Mouse (Mus musculus) lung, postnatal 36 days (tissue): ENCODE measurements around the gene Mvb12a.

Source experiments
- DNase-seq: peaks from one replicate; pipeline ENCODE4 v3.0.0; 2022; ENCODE audit warnings: mixed read lengths

Mvb12a gene

DNA sequence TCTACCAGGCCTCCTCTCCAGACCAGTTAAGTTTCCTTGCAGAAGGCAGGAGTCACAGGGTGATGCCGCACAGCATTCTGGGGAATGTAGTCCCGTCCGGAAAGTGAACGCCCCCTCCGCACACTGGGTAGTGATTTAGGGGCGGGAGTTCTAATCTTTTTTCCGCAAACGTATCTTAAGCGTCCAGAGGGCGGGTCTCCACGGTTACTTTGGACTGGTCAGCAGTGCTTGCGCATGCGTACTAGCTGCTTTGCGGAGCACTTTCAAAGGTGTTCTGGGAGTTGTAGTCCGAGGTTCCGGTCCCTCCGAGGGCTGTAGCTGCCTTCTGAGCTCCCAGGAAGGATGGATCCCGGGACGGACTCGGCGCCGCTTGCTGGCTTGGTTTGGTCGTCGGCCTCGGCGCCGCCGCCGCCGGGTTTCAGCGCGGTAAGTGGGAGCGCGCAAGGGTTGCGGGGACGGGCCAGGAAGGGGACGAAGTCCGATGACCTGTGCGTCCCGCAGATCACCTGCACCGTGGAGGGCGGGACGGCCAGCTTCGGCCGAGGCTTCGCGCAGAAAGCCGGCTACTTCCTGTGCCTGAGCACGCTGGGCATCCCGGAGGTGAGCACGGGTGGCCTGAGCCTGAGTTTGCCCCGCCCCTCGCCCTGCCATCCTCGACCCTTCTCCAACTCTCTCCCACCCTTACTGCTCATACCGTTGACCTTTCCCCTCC lies at the start of gene Mvb12a:
Gene Mvb12a (plus strand): TSS at position 291 of the 712 bp plus-strand sequence.
- peak; percentile 100 for DNase-seq

DNA sequence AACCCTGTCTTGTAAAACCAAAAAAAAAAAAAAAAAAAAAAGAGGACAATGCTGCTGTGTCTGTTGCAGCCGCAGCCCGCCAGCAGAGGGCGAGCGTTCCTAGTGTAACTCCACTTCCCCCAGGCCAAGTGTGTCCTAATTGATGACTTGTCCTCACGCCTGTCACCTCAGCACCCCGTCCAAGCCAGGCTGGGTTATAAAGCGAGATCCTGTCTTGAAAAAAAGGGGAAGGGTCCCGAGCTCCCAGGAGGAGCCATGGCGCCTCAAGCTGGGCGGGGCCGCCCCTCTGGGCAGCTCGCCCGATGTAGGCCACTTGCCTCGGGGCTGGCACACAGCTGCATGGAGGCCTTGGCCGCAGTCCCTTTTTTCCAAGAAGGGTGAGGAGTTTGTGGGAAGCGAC lies 47.7 kb upstream of the Mvb12a start:
- DNase-seq, result peak; percentile 96

DNA sequence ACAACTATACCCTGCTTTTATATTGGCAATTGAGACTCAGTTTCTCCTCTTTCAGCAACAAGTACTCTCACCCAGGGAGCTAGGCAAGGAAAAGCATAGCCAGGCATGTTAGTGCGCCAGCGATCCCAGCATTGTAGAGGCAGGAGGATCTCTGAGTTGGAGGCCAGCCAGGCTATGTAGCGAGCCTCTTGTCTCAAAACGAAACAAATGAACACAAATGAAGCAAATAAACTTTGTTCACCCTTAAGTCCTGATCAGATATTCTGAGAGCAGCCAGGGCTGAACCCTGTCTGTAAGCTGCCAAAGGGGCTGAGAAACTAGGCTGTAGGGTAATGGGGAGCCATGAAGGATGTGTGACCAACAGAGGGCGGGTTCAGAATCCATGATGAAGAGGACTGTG lies 46.9 kb upstream of the Mvb12a start:
- DNase-seq, result peak; percentile 32

DNA sequence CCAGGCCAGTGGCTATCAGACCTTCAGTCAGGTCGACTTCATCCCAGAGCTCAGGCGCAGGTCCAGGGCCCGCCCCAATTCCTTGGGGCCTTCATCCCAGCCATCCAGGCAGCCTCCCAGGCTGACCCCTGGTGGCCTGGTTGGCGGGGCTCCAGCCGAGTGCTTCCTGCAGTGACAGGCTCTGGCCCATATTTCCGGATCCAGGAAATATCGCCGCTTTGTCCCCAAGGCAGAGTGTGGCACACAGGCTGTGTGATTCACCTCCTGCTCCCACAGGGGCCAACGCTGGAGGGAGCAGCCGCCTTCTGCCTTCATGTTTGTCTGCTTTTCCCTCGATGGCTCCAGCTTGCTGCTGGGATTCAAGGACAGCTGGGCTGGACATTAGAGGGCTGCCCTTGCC lies 46.2 kb upstream of the Mvb12a start:
- DNase-seq, result peak; percentile 94

DNA sequence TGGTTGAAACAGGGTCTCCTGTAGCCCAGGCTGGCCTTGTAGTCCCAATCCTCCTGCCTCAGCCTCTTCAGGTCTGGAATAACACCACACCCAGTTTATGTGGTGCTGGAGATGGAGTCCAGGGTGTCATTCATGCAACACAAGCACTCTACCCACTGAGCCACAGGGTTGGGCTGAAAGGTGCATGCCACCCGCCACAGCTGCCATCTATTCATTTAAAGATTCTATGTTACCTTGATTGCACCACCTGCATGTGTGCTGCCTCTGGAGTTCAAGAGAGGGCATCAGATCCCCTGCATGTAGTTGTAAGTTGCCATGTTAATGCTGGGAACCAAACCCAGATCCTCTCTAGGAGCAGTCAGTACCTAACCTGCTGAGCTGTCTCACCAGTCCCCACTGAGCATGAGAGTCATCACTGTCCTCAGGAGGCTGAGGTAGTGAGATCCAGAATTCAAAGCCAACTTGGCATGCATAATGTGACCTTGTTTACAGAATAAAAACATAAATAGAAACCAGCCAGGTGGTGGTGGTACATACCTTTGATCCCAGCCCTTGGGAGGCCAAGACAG lies 45.6 kb upstream of the Mvb12a start:
- no peak for DNase-seq

DNA sequence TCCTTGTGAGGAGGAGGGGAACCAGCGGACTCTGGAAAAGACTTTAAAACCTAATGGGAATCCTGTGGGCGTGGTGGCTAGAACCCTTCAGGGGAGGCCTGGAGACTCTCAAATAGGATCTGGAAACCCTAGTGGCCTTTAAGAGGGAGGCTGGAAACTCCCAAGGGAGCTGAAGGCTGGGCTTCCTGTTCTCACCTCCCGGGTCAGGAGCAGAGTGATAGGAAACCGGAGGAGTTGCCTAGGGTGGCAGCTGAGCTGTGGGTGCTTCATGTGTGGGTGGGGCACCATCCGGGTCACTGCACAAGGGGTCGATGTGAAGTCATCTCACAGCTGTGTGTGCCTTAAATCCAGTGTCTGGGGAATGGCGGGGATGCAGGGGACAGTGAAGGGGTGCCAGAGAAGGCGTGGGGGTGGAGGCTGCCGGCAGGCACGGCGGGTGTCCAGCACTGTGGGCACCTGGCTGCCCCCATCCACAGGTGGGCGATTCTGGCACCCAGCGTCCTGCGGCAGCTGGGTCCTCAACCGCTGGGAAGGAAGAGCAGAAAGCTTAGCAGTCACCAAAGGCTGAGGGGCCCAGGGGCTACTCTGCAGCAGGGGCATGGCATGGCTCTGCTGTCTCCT lies 44.7 kb upstream of the Mvb12a start:
- peak; percentile 60 for DNase-seq

DNA sequence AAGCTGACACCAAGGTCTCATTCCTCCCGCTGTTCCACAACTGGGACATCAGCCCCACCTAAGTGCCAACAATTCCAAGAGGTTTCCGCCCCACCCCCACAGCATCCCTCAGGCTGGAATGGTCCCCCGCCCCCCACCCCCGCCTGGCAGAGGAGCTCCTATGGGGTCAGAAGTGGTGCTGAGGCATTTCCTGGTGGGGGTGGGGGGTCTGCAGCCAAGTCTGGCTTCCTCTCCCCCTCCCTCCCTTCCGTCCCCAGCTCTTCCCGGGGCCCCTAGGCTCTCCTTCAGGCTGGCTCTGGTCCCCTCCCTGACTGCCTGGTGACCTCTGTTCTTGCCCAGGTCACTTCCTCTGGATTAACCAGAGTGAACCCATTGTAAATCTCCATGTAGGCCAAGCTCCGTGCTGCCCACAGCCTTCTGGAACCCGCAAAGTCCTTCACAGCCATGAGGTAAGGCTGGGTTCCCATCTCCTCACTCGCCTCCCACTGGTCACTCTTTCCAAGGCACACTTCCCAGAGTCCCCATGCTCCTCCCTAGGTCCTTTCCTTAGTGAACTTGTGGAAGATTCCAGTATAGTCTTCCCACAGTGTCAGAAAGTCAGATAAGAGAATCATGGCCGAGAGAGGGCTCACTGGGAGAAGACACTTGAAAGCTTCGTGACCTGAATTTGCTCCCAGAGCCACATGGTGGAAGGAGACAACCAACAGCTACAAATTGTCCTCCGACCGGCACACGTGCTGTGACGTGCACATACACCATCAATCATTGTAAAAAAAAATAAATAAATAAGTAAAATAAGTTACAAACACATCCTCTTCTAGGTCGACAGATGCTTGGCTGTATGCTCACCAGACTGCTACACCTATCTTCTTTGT lies 43.7 kb upstream of the Mvb12a start:
- DNase-seq, result peak; percentile 74

DNA sequence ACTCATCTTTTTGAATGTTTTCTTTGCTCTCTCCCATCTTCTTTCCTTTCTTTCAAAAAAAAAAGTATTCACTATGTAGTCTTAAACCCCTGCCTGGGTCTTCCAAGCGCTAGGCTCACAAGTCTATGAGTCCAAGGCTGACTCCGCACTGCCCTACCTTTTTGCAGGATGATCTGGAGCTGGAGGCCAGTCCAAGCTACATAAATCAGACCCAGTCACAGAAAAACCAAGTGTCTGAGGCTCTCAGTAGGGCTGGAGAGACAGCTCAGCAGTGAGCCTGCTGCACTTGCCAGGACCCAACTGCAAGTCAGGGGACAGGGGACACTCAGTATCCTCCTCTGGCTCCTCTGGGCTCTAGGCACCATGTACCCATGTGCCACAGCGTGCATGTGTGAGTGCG lies 38.4 kb upstream of the Mvb12a start:
- DNase-seq, result no peak

DNA sequence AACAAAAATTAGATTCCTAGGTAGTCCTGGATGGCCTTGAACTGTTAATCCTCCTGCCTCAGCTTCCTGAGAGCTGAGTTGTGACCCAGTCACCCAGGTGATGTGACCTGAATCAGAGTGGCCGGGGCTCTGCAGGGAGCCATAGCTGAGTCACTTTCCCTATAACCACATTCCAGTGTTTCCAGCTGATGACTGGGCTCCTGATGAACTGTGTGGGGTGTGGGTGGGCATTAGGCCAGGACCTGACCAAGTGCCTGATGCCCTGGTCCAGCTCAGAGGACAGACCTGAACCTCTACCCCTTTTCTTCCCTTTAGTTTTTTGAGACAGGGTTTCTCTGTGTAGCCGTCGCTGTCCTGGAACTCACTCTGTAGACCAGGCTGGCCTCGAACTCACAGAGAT lies 37.4 kb upstream of the Mvb12a start:
- no peak for DNase-seq

DNA sequence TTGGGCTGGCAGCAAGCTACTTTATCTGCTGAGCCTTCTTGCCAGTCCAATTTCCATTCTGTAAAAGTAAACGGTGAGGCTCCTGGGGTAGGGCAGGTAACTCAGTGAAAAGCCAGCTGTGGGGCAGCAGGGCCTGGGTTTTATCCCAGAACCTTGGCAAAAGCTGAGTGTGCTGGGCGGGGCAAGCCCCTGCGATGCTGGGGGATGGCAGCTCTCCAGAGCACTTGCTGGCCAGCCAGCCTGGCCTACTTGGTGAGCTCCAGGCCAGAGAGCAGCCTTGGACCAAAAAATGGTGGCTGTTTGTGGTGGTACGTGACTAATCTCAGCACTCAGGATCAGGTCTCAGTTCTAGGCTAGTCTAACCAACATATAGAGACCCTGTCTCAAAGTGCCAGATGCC lies 36.7 kb upstream of the Mvb12a start:
- no peak for DNase-seq

DNA sequence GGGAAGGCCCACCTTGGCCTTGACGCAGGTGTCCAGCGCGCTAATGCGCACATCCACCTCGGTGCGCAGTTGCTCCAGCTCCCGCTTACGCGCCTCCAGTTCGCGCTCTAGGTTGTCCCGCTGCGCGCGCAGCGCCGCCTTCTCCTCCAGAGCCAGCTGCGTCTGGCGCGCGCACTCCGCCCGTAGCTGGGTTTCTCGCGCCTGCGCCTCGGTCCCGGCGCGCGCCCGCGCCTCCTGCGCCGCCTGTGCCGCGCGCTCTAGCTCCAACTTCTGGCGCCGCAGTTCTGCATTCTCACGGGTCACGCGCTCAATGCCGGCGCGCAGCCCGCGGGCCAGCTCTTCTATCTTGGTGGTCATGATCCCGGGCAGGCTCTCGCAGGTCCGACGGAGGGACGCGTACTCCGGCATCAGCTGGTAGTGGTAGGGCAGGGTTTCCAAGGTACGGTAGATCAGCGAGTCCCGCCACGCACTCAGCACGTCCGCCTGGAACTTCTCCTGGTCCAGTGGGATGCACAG lies 35.1 kb upstream of the Mvb12a start:
- DNase-seq, result peak; percentile 61

DNA sequence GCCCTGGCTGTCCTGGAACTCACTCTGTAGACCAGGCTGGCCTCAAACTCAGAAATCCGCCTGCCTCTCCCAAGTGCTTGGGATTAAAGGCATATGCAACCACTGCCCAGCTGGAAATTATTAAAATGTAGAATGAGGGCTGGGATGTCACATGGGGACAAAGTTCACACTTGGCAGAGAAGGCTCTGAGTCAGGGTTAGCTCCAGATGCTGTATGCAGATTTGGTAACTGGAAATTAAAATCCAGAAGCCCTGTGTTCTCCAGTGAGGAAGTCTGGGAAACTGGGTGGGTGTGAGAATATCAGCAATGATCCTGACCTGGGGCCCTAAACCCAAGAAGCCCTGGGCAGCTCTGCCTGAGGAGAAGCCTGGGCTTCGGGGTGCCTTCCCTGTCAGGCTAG lies 33.4 kb upstream of the Mvb12a start:
- no peak for DNase-seq

DNA sequence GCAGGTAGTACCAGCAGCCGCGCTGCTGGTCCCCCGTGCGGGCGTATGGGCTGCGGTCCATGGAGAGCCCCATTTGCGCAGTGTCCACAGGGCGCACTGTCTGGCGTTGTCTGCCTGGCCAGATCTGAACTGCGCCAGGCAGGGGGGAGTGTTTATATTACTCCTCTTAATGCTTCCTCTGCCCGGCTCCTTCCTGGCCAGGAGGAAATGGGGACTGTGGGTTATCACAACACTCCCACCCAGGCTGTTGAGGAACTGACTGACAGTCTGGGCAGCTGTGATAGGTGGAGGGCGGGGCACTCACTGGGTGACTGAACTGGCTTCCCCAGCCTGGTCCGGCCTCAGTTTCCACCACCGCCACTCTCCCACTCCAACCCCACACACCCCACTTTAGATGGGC lies 31.1 kb upstream of the Mvb12a start, which contains the start of gene Plvap:
Gene Plvap (minus strand): TSS at position 109 of the 400 bp plus-strand sequence.
- DNase-seq, result peak; percentile 84

DNA sequence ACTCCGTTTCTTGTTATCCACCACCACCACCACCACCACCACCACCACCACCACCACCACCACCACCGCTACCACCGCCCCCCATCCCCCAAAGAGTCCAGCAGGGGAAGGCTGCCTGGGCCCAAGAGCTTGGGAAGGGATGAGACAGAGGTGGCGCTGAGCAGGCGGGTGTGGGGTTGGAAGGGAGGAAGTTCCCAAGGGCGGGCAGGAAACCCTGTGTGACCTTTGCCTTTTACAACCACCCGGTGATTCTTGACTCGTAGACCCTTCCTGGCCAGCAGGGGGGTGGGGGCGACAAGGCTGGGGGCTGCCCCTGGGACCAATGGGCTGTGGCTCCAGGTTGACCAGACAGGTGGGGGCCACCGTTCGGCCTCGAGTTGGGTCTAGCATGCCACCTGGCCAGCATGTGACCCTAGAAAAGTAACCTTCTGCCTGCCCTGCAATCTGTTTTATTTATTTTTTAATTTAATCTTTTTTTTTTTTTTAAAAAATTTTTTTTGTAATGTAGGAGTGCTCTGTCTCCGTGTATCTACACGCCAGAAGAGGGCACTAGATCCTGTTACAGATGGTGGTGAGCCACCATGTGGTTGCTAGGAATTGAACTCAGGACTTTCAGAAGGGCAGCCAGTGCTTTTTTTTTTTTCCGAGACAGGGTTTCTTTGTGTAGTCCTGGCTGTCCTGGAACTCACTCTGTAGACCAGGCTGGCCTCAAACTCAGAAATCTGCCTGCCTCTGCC lies 29.5 kb upstream of the Mvb12a start:
- DNase-seq, result peak; percentile 38

DNA sequence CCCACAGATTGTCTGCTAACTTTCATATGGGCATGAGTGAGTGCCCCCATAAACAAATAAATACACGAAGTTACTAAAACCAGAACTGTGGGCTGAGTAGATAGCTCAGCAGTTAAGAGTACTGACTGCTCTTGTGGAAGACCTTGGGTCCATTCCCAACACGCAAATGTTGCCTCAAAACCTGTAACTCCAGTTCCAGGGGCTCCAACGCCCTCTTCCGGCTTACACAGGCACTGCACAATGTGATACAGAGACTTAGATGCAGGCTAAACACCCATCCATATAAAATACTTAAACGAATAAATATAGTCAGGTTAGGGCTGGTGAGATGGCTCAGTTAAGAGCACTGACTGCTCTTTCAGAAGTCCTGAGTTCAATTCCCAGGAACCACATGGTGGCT lies 27.7 kb upstream of the Mvb12a start:
- DNase-seq, result no peak

DNA sequence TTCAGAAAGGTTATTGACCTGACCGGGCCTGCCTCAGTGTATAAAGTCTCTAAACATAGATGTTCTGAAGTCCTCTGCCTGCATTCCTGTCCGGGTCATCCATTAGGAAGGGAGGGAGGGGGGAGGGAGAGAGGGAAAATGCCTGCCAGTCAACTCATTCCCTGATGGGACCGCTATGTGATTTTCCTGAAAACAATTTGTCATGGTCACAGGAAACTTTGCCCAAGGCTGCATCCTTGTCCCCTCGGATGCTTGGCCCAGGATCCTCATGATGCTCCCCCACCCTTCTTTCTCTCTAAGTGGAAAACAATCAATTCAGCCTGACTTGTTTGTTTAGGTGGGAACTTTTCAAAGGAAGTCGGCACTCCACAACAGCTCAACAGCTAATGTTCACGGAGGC lies 25.9 kb upstream of the Mvb12a start:
- peak; percentile 69 for DNase-seq

DNA sequence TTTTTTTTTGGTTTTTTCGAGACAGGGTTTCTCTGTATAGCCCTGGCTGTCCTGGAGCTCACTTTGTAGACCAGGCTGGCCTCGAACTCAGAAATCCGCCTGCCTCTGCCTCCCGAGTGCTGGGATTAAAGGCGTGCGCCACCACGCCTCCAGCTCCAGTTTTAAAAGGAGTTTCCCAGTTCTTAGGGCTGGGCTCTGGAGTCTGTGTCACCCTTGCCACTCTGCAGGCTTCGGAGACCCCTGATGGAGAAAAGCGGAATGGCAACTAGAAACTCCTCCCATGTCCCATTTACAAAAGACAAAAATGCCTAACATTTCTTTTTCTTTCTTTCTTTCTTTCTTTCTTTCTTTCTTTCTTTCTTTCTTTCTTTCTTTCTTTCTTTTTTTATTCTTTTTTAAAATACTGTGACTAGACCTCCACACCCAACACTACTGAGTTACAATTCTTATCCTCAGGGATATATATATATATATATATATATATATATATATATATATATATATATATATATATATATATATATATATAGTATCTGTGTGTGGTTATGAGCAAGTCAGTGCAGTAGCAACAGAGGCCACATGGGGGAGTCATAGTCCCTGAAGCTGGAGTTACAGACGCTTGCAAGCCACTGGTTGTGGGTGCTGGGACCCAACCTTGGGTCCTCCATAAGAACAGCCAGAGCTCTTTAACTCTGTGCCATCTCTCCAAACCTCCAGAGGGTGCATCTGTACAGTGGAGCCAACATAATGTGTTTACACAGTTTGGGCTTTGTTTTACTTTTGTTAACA lies 23.5 kb upstream of the Mvb12a start:
- DNase-seq, result peak; percentile 85

DNA sequence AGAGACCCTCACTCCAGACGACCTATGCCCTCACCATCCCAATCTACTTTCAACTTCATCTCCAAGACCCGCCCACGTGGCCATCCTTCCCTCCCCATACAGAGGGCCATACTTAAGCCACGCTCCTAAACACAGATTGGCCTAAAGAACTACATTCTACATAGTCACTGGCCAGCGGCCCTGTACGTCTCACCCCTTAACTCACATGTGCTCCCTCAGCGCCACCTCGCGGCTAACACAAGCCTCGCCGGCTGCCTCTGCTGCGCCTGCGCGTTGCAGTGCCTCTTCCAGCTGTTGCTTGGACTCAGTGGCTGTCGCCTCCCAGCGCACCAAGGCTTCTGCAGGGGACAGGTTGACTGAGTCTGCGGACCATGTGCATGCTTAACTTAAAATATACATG lies 21.1 kb upstream of the Mvb12a start:
- DNase-seq, result peak; percentile 96

DNA sequence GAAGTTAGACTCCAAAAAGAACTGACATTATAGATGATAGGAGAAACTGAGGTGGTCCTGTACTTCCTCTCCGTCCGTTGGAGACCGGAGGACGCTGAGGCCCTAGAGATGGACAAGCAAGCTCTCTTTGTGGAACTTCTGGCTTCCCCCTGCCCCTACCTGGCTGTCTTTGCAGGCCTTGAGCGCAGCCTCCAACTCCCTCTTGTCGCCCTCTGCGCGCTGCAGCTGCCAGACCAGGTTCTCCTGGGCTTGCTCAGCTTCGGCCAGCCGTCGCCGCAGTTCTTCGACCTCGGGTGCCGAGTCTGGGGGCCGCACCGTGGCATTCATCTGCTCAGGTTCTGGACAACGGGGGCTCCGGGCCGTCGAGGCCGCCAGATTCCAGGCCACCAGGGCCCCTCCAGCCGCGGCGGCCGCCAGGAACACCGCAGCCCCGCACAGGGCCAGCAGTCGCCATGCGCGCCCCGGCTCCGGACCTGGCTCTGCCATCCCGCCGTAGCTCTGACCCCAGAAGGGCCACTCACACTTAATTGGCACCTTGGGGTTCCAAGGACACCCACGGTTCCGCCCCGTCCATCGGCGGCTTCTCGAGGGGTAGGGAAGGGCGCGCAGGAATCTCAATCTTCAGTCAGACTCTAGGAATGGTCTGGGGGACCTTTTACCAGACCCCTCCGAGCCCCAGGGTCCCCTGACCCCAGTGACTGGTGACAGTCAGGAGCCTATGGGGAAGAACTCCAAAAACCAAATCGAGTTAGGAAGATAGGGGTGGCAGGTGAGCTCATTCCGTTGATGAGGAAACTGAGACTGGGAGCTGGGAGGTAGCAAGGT lies 17.3 kb upstream of the Mvb12a start, which contains the start of gene Ccdc194:
Gene Ccdc194 (minus strand): TSS at position 486 of the 825 bp plus-strand sequence.
- DNase-seq, result no peak

DNA sequence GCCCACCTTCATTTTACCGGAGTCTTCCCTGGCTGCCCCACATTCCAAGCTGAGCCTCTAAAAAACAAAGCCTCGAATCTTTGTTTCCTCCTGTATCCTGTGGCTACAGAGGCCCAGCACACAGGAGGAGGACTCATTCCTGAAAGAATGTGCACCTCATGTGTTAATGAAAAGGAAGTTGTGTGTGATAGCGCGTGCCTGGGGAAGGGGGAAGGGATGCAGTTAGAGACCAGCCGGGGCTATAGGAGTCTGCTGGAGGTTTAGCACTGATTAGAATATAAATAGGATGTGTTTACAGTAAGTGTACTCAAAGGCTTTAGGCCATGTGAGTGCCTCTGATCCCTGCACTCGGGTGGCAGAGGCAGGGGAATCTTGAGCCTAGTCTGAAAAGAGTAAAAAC lies 16.4 kb upstream of the Mvb12a start:
- no peak for DNase-seq
